Mouse (Mus musculus) hematopoietic stem cell, adult 5-6 weeks (primary cell): ENCODE measurements at regions not wholly inside any gene's neighbourhood (a gene's known extent, or its start where the extent isn't known, plus 50 kb on each side); places are given as distances from the start of the nearest gene placed in this dataset.
A peak's percentile ranks its signal among the peaks of the same experiment; 100 is the strongest.

Source experiments
- ATAC-seq, 2 experiments: fragments of 125-278 bp in 1 of 2; replicated peaks in 1 of 2; 2 replicates each; pipeline ENCODE4 v1.8.0; 2016 to 2017; ENCODE audit warnings: inconsistent platforms in 2 of 2, mild to moderate bottlenecking in 2 of 2, moderate number of reproducible peaks in 2 of 2, low read depth in 1 of 2, moderate TSS enrichment in 1 of 2; ENCODE audit not compliant: low FRiP score in 2 of 2, poor library complexity in 2 of 2, severe bottlenecking in 2 of 2, insufficient read depth in 1 of 2, low TSS enrichment in 1 of 2

DNA sequence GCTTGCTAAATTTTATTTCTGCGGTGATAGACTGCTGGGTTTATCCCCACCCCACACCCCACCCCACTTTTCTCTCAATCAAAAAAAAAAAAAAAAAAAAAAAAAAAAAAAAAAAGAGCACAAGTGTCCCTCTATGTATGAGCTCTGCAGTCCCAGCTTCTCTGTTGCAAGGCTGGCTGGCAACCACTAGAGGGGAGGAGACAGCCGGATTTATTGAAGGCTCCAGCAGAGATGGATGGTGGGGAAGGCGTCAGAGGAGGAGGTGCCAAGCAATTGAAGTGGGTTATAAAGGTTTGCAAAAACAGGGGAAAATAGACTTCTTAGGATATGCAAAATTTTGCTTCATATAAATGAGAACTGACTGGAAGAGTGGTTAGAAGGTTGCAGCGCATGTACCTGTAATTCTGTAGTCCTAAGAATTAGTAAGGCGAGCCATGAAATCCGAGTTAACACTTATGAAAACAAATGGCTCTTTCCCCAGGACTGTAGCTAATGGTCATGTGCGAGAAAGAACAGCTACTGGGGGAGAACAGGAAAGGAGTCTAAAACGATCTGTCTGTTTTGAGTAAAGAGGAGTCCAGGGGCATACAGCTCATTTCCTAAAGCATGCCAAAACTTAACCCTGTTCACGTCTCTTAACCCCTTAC lies 885.1 kb upstream of the Pou3f3 start:
- ATAC-seq = peak; percentile 76 to 83

DNA sequence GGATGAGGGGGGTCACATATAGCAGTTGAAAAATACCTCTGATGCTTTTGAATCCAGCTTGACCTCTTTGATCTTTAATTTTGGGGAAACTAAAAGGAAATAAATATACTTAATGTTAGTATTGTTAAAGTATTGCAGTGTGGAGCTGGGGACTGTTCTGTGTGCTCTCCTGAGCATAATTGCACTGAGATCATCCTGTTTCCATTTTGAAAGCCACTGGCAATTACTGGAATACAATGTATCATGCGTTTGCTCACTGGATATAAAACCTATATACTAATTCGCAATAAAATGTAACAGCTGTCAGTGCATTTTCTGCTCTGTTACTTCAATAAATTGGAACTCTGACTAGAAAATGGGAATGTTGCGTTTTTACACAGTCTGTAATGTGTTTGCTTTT lies 884.4 kb upstream of the Pou3f3 start:
- ATAC-seq = no peak

DNA sequence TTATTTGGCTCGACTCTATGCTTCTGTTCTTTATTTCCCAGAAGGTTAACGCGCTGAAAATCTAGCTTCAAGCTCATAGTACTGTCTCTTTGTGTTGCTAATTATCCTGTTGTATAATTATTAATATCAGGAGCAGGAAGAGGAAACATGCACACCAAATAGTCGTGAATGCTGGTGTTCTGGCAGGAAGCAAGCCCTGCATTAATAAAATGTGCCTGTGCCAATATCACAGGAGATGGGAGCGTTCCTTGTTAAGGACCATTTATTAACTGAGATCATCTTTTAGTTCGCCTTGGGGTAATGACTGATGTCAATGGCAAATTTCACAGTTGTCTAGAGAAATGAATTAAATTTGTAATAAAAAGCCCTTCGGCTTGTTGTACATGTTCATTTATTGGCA lies 883.5 kb upstream of the Pou3f3 start:
- no peak for ATAC-seq

DNA sequence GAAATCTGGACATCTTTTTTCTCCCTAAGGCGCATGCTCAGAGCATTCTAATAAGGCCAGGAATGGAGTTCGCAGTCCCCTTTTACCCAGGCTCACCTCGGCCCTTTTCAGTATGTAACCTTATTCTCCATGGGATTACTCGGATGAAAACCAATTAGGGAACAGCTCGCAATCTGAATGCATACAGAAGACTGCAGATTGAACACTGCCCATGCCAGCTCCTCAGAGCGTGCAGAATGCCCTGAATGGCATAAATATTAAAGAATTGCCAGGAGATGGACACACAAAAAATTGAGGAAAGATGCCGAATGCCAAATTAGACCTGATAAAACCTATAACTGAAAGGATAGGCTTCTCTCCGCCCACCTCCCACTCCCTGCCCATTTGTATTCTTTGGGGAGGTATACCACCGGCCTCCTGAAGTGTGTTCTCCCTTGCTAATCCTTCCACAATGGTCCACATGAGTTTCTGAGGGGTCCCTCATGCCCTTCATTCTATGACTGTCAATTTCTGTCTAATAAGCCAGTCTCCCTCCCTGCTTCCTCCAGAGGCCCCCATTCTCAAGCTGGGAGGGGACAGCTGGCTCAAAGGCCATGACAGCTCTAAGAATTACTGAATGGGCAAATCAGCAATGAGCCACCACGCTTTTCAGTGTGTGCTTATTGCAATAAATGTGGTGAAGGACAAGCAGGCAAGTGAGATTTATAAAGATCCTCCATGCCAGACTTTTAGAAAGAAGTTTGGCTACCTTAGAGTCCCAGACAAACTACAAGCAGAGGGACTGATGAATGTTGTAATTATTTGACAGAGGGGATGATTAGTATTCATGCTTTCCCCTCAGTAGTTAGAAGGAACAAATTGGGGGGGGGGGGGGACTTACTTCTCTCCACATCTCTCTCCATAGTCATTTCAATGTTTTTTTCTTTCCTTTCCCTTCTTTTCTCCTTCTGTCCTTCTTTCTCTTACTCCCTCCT lies 881.2 kb upstream of the Pou3f3 start:
- no peak for ATAC-seq

DNA sequence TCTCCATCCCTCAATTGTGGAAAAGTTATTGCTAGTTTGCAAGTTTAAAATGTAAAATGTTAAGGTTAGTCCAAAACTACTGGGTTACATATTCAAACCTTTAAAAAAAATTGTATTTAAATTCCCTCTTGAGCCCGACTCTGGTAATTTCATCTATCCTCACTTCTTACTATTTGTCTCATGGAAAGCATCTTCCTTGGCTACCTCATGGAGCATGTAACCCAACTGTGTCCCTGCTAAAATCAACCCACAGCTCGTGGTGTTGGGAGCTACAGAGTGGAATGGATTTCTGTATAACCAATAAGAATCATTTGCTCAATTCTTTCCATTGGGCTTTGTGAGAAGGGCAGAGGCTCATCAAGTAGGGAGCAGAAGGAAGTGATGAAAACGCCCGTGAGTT lies 880.5 kb upstream of the Pou3f3 start:
- no peak for ATAC-seq

DNA sequence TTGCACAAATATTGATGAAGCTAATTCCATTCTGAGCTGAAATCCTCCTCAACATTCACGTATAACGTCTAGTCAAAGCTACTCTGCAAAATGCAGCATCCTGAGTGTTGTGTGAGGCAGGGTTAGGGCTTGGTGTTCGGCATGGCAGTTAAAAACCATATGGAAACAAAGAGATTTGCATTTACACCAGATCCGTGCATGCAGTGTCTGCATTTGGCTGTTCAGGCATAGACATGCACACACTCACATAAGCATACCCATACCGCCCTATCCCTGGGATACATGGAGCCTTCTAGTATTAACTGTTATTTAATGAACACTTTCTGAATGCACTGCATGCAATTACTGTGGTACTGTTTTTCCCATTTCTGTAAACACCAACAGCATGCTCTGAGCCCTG lies 872.8 kb upstream of the Pou3f3 start:
- no peak for ATAC-seq

DNA sequence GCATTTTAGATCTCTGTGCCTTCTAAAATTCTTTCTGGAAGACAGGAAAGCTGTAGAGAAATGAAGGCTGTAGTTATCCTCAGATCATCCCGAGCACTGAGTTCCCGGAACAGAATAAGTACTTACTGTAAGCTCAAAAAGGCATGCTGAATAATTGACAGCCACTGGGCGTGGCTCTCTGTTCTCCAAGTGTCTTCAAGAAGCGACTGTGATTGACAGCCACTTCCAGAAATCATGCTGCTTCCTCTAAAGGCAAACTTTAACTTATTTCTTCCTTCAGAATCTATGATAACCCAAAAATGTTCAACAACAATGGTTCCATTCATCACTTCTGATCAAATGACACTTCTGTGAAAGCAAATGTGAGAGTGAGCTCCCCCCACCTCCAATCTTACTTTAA lies 870.3 kb upstream of the Pou3f3 start:
- ATAC-seq = no peak

DNA sequence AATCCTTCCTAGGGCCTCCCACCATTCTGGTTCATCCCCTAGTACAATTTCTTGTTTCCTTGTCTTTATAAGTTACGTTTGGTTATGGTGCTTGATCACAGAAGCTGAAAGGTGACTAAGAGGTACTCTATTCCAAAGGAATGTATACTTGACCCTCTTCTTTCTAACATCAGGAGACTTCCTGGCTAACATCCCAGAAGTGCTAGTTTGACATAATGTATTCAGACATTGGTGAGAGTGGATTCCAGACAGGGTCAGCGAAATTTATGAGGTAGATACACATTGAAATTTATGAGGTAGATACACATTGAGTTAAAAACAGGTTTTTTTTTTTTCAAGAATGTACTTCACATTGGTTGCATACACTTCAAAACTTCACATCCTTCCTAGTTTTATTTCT lies 863.9 kb upstream of the Pou3f3 start:
- ATAC-seq = no peak
